Mouse (Mus musculus) embryonic facial prominence, embryonic 13.5 days (tissue): ENCODE results near the gene Timm13. TPM values are rescaled to one million over a fixed set of nuclear protein-coding genes. Genes with fewer than 3 reads are reported as not detected.

Source experiments
- ATAC-seq: fragments of 200-750 bp; cut with Nextera tagmentation; 2 replicates; pipeline ENCODE4 v1.8.0; 2017; ENCODE audit warnings: low read depth; ENCODE audit not compliant: insufficient number of reproducible peaks, insufficient read depth, low FRiP score, low TSS enrichment
- H3K27ac ChIP-seq: fragments of 300-500 bp; sonication (generic); 2 replicates; pipeline ENCODE4 v1.5.1; 2015; ENCODE audit warnings: moderate library complexity, mild to moderate bottlenecking, inconsistent platforms
- H3K27me3 ChIP-seq: fragments of 300-500 bp; sonication (generic); 2 replicates; pipeline ENCODE4 v1.6.1; 2015; ENCODE audit warnings: mild to moderate bottlenecking, inconsistent platforms
- H3K36me3 ChIP-seq: fragments of 300-500 bp; sonication (generic); 2 replicates; pipeline ENCODE4 v1.6.1; 2015; ENCODE audit warnings: mild to moderate bottlenecking, inconsistent platforms
- H3K4me1 ChIP-seq: fragments of 300-500 bp; sonication (generic); 2 replicates; pipeline ENCODE4 v1.6.1; 2015; ENCODE audit warnings: inconsistent platforms
- H3K4me2 ChIP-seq: fragments of 300-500 bp; sonication (generic); 2 replicates; pipeline ENCODE4 v1.6.1; 2015; ENCODE audit warnings: moderate library complexity, mild to moderate bottlenecking, inconsistent platforms
- H3K4me3 ChIP-seq: fragments of 300-500 bp; sonication (generic); 2 replicates; pipeline ENCODE4 v1.5.1; 2015; ENCODE audit warnings: mild to moderate bottlenecking, inconsistent platforms
- H3K9ac ChIP-seq: fragments of 300-500 bp; sonication (generic); 2 replicates; pipeline ENCODE4 v1.6.1; 2015; ENCODE audit warnings: mild to moderate bottlenecking, inconsistent platforms
- H3K9me3 ChIP-seq: fragments of 300-500 bp; sonication (generic); 2 replicates; pipeline ENCODE4 v1.6.1; 2016; ENCODE audit warnings: inconsistent platforms
- WGBS: fragments of 180-500 bp; shearing (Covaris S2); methylation state at CpG from one replicate; pipeline ENCODE4 v1.1.7; 2015; ENCODE audit warnings: mixed read lengths; 5-methylcytosine and 5-hydroxymethylcytosine counted together
- polyA plus RNA-seq: library from polyadenylated mRNA; unstranded; fragments of >200 nt; fragmentation: Nextera tagmentation; extraction: Ambion mirVana; gene quantifications from 2 replicates; pipeline ENCODE4 v1.2.1, GENCODE M21; 2015

Gene Timm13
- polyA plus RNA-seq, 1 experiment from 2014 or later, result 358 TPM

GRCm38 (mm10) chr10:80939671-80940070, 38.9 kb upstream of the Timm13 start:
- Histone ChIP-seq H3K9ac (peak overlapping the region; percentile 63), H3K9me3 (no peaks in the 10 kb centered on the region), H3K4me3 (peak overlapping the region; percentile 40), H3K36me3 (no peaks in the 10 kb centered on the region), H3K4me1 (peaks cover 66% of the 10 kb centered on the region), H3K4me2 (peak overlapping the region; percentile 75), H3K27ac (peak overlapping the region; percentile 91), H3K27me3 (peaks cover 1% of the 10 kb centered on the region; the same call in 1 of the 2 replicates)
- peak; percentile 10; the same call in 1 of the 2 replicates for ATAC-seq
- 3% methylated on average over 28 of the region's 28 CpGs for WGBS

DNA sequence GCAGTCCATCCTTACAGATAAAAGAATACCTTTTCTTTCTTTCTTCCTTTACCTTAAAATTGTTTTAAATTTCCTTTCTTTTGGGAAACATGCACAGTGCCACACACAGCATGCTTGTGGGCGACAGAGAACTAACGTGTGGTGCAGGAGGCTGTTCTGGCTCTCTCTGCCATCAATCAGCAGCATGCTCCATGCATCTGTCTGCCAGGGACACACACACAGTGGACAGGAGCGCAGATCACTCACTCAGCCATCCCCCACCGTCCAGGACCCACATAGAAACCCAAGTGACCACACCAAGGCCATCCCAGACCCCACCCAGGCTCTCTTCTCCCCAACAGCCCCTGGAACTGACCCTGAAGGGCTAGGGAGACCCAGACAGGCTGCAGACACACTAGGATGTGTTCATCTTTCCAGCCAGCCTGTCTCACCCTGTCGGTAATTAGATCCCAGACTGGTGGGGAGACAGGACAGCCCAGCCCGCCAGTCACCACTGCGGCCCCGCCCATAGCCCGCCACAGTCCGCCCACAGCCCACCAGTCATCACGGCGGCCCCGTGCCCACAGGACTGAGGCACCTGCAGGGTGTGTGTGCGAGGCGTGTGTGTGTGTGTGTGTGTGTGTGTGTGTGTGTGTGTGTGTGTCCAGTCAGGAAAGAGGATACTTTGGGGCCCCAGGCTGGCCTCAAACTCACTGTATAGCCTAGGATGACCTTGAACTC, 38.2 kb upstream of the Timm13 start:
- peak overlapping the region; percentile 75 for H3K4me2 ChIP-seq
- ATAC-seq, result peak; percentile 18

GRCm38 (mm10) chr10:80937646-80938045, 36.9 kb upstream of the Timm13 start:
- H3K27me3 ChIP-seq, result peaks cover 21% of the 10 kb centered on the region
- H3K4me2 ChIP-seq, result peak overlapping the region; percentile 35

More for the DNA sequence above, 38.2 kb upstream of the Timm13 start:
- H3K4me3 ChIP-seq, result peak overlapping the region; percentile 40
- H3K9ac ChIP-seq, result peak overlapping the region; percentile 63
- WGBS, result 7% methylated on average over 14 of the region's 15 CpGs
- H3K9me3 ChIP-seq, result no peaks in the 10 kb centered on the region
- no peaks in the 10 kb centered on the region for H3K36me3 ChIP-seq
- peaks cover 73% of the 10 kb centered on the region for H3K4me1 ChIP-seq
- H3K27ac ChIP-seq, result peak overlapping the region; percentile 91
- H3K27me3 ChIP-seq, result peaks cover 8% of the 10 kb centered on the region

GRCm38 (mm10) chr10:80936810-80937164, 36.0 kb upstream of the Timm13 start:
- ATAC-seq, result no peak
- H3K9me3 ChIP-seq, result no peaks in the 10 kb centered on the region
- peak overlapping the region; percentile 91 for H3K27ac ChIP-seq
- H3K27me3 ChIP-seq, result peaks cover 30% of the 10 kb centered on the region
- peaks cover 95% of the 10 kb centered on the region for H3K4me1 ChIP-seq
- no peaks in the 10 kb centered on the region for H3K36me3 ChIP-seq
- H3K4me2 ChIP-seq, result peak overlapping the region; percentile 66
- H3K9ac ChIP-seq, result peak overlapping the region; percentile 68; the same call in 1 of the 2 replicates
- H3K4me3 ChIP-seq, result peak overlapping the region; percentile 37
- WGBS, result 10% methylated on average over 6 of the region's 6 CpGs

More at GRCm38 (mm10) chr10:80937646-80938045, 36.9 kb upstream of the Timm13 start:
- H3K4me3 ChIP-seq, result no peak overlapping the region
- WGBS, result 11% methylated on average over 8 of the region's 8 CpGs
- H3K27ac ChIP-seq, result peak overlapping the region; percentile 91
- H3K4me1 ChIP-seq, result peaks cover 86% of the 10 kb centered on the region
- H3K9ac ChIP-seq, result 0 out of 2 replicates have a peak overlapping the region, but pooled peaks have one; percentile 21
- no peaks in the 10 kb centered on the region for H3K9me3 ChIP-seq
- no peak; the same call in 1 of the 2 replicates for ATAC-seq
- H3K36me3 ChIP-seq, result no peaks in the 10 kb centered on the region

GRCm38 (mm10) chr10:80936135-80936809, 35.5 kb upstream of the Timm13 start:
- WGBS, result 1% methylated on average over 37 of the region's 37 CpGs
- H3K4me1 ChIP-seq, result peaks cover 98% of the 10 kb centered on the region

GRCm38 (mm10) chr10:80935698-80936097, 34.9 kb upstream of the Timm13 start:
- Histone ChIP-seq H3K36me3 (no peaks in the 10 kb centered on the region), H3K4me3 (peak overlapping the region; percentile 37), H3K9me3 (no peaks in the 10 kb centered on the region), H3K4me1 (peaks cover 98% of the 10 kb centered on the region), H3K27ac (peak overlapping the region; percentile 91), H3K27me3 (peaks cover 41% of the 10 kb centered on the region), H3K9ac (peak overlapping the region; percentile 68), H3K4me2 (peak overlapping the region; percentile 66)
- no peak for ATAC-seq
- WGBS, result 3% methylated on average over 17 of the region's 17 CpGs

More at GRCm38 (mm10) chr10:80936135-80936809, 35.5 kb upstream of the Timm13 start:
- Histone ChIP-seq H3K27ac (peak overlapping the region; percentile 91), H3K9me3 (no peaks in the 10 kb centered on the region), H3K27me3 (peaks cover 35% of the 10 kb centered on the region), H3K9ac (peak overlapping the region; percentile 68), H3K4me3 (peak overlapping the region; percentile 37), H3K4me2 (peak overlapping the region; percentile 66), H3K36me3 (no peaks in the 10 kb centered on the region)
- ATAC-seq, result peak; percentile 16; the same call in 1 of the 2 replicates

DNA sequence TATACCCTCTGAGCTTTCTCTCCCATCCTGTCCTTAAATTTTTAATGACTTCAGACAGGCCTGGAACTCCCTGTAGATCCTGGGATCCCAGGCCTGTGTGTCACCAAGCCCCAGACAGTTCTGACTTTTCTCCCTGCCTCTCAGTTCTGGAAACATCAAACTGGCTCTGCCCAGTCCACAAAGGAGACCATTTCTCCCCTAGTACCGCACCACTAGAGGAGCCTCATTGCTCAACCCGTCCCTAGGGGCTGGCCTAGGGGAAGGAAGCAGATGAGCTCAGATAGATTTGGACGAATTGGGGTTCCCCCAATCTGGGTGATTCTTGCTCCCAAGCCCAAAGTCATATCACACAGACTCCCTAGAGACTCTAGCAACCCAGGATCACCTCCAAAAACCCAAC, 34.5 kb upstream of the Timm13 start:
- Histone ChIP-seq H3K27ac (peak overlapping the region; percentile 91), H3K4me3 (no peak overlapping the region), H3K4me2 (peak overlapping the region; percentile 66)

DNA sequence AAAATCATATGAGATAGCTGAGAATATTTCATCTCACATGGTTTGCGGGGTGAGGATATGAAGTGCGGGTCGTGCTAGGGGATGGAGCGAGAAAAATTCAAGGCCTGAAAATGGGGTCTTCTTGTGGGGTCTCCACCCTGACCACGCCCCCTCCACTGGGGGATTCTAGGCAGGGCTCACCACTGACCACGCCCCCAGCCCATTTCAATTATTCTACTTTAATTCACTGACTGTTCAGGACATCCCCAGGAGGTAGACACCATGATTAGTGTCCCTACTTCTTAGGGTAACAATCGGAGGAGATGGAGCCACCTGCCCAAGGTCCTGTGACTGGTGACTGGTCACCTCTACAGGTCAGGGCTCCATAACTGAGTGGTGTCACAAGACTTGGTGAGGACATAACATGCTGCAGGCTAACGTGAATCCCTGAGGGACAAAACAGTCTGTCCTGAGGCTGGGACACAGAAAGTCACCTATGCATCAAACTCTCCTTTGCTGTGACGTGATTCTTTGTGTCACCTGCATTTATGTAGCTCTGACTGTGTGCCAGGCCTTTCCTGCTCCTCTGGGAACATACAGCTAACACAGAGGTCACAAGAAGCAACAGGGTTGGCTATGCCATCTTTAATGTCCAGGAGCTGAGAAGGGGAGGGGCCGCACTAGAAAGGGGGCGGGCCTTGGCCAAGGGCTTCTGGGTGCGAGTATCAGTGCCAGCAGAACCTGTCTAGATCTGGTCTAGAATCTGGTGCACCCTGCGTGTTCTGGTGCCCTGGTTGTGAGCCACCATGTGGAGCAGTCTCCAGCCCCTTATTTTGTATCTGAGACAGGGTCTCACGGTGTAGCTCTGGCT, 33.6 kb upstream of the Timm13 start:
- Histone ChIP-seq H3K27ac (peak overlapping the region; percentile 40; the same call in 1 of the 2 replicates), H3K4me3 (0 out of 2 replicates have a peak overlapping the region, but pooled peaks have one; percentile 62), H3K36me3 (no peaks in the 10 kb centered on the region), H3K9ac (no peak overlapping the region), H3K4me1 (peaks cover 91% of the 10 kb centered on the region), H3K4me2 (peak overlapping the region; percentile 91), H3K27me3 (peaks cover 46% of the 10 kb centered on the region), H3K9me3 (no peaks in the 10 kb centered on the region)
- WGBS, result 38% methylated on average over 14 of the region's 14 CpGs
- no peak for ATAC-seq

More for the DNA sequence above, 34.5 kb upstream of the Timm13 start:
- H3K4me1 ChIP-seq, result peaks cover 98% of the 10 kb centered on the region
- H3K9me3 ChIP-seq, result no peaks in the 10 kb centered on the region
- WGBS, result 13% methylated on average over 3 of the region's 3 CpGs
- ATAC-seq, result no peak
- no peaks in the 10 kb centered on the region for H3K36me3 ChIP-seq
- peaks cover 46% of the 10 kb centered on the region for H3K27me3 ChIP-seq
- H3K9ac ChIP-seq, result peak overlapping the region; percentile 68

- WGBS, result 2% methylated on average over 21 of the region's 21 CpGs
- Histone ChIP-seq H3K4me2 (peak overlapping the region; percentile 91), H3K27me3 (peaks cover 46% of the 10 kb centered on the region)
Observed at GRCm38 (mm10) chr10:80933421-80933979, 32.7 kb upstream of the Timm13 start.

DNA sequence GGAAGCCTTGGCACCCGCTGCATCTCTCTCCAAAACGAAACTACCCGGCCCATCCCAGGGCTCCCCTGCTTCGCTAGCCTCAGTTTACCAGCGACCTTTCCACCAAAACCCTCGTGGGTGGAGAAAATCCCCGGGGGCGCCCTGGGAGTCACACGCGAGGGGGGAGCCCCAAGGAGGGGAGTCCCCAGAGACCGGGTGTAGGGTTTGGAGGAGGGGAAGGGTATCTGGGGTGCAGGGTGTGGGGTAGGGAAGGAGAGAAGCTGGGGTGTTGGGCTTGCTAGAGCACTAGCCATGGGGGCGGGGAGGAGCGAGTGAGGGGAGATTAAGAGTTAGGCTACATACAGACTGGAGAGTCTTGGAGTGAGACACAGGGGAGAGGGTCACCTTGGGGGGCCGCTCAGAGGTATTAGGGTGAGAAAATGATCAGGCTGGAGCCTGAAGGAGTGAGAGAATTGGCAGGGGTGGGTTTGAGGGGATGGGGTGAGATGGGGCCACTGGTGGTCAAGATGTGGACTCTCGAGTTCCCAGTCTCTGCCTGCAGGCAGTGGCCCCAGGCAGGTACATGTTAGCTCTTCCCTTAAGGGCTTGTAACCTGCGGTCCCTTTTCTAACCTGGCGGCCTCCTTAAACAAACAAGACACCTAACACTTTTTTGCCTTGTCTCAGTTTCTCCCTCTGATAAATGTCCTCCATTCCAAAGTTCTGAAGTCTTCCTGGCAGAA, 32.1 kb upstream of the Timm13 start:
- peaks cover 82% of the 10 kb centered on the region for H3K4me1 ChIP-seq
- ATAC-seq, result no peak
- no peaks in the 10 kb centered on the region for H3K9me3 ChIP-seq
- H3K27ac ChIP-seq, result peak overlapping the region; percentile 34
- no peaks in the 10 kb centered on the region for H3K36me3 ChIP-seq
- H3K4me2 ChIP-seq, result peak overlapping the region; percentile 91
- under 1% methylated on average over 17 of the region's 17 CpGs for WGBS
- H3K4me3 ChIP-seq, result peak overlapping the region; percentile 62
- H3K27me3 ChIP-seq, result peaks cover 46% of the 10 kb centered on the region
- peak overlapping the region; percentile 80 for H3K9ac ChIP-seq

More at GRCm38 (mm10) chr10:80933421-80933979, 32.7 kb upstream of the Timm13 start:
- peak overlapping the region; percentile 34; the same call in 1 of the 2 replicates for H3K27ac ChIP-seq
- H3K36me3 ChIP-seq, result no peaks in the 10 kb centered on the region
- peak overlapping the region; percentile 62 for H3K4me3 ChIP-seq
- H3K9me3 ChIP-seq, result no peaks in the 10 kb centered on the region
- no peak for ATAC-seq
- peaks cover 88% of the 10 kb centered on the region for H3K4me1 ChIP-seq
- no peak overlapping the region for H3K9ac ChIP-seq
